Mouse (Mus musculus) C2C12 (cell line): ENCODE results near the gene Prox2.

Experiments
- CTCF ChIP-seq: IDR thresholded peaks from one replicate; pipeline ENCODE4 v1.5.1; 2011; ENCODE audit not compliant: control insufficient read depth, insufficient read depth, insufficient read length
- FOSL1 ChIP-seq: IDR thresholded peaks from one replicate; pipeline ENCODE4 v1.8.0; 2011; ENCODE audit warnings: mild to moderate bottlenecking, low read length; ENCODE audit not compliant: poor library complexity, insufficient read depth, severe bottlenecking
- MAX ChIP-seq: IDR thresholded peaks from one replicate; pipeline ENCODE4 v1.6.1; 2011; ENCODE audit warnings: mild to moderate bottlenecking, control low read depth
- MYOD1 ChIP-seq: IDR thresholded peaks from one replicate; pipeline ENCODE4 v1.6.1; 2011; ENCODE audit warnings: low read depth; ENCODE audit not compliant: control insufficient read depth, insufficient read length
- MYOG ChIP-seq: IDR thresholded peaks from one replicate; pipeline ENCODE4 v1.6.1; 2011; ENCODE audit not compliant: control insufficient read depth, insufficient read length; ENCODE audit errors: extremely low read depth
- USF1 ChIP-seq: IDR thresholded peaks from one replicate; pipeline ENCODE4 v1.6.1; 2011; ENCODE audit warnings: low read depth, mild to moderate bottlenecking, control low read depth, moderate library complexity

DNA sequence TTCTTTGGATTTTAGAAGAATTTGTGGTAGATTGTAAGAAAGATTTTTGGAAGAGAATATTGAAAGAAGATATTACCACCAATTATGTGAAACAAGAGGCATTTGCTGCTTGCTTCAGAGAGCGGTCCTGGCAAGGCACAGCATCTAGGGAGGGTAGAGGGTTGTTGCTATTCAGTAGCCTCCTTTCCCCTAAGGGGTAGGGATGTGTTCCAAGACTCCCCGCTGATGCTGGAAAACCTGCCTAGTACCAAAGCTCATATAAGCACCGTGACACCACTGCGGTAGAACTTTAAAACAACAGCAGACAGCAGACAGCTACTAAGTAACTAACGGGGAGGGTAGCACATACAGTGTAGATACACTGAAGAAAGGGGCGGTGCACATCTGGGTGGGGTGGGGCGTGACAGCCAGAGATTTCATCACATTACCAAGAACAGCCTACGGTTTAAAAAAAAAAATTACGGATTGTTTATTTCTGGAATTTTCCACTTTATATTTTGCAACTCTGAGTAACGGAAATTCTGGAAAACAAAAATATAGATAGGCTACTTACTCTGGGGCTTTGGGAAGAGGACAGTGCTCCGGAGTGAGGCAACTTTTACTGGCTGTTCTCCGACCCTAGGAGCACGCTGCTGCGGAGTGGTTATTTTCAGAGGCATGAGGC, 47.4 kb upstream of the Prox2 start:
- no peak for TF ChIP-seq CTCF
- no peak for TF ChIP-seq MYOD1
- TF ChIP-seq FOSL1, result no peak
- no peak for TF ChIP-seq MAX
- no peak for TF ChIP-seq USF1
- TF ChIP-seq MYOG, result no peak
